Mouse (Mus musculus) cerebellum, adult 2 months (tissue): ENCODE data around the gene Asic4.

Source experiments
- CTCF ChIP-seq: fragments of 200-500 bp; IDR thresholded peaks from 2 replicates; pipeline ENCODE4 v1.5.1; 2011; ENCODE audit warnings: low read depth, mild to moderate bottlenecking, control low read depth, low read length, moderate library complexity, borderline replicate concordance; ENCODE audit not compliant: insufficient read depth
- POLR2A ChIP-seq: fragments of 200-500 bp; IDR thresholded peaks from 2 replicates; pipeline ENCODE4 v1.6.1; 2011; ENCODE audit warnings: low read length, control low read depth, borderline replicate concordance; ENCODE audit not compliant: insufficient read depth

GRCm38 (mm10) chr1:75477966-75478290 lies 27.7 kb downstream of the Asic4 start:
- TF ChIP-seq CTCF (no peak), POLR2A (no peak)
